Mouse (Mus musculus): Measurements from ENCODE around the gene Lhfpl4.
A peak's percentile ranks its signal among the peaks of the same experiment; 100 is the strongest.

Gene Lhfpl4

GRCm38 (mm10) chr6:113168316-113168975 is 26.7 kb downstream of the Lhfpl4 start:
- no peak for DNase-seq (ENCODE audit: low read depth, low spot score)

GRCm38 (mm10) chr6:113166661-113167251 is 28.4 kb downstream of the Lhfpl4 start:
- DNase-seq (ENCODE audit: low read depth, low spot score) = peak; percentile 20

GRCm38 (mm10) chr6:113163513-113163912 is 31.7 kb downstream of the Lhfpl4 start:
- no peak for DNase-seq (ENCODE audit: low read depth, low spot score)

- no peak for DNase-seq (ENCODE audit: low read depth, low spot score)
Measured at GRCm38 (mm10) chr6:113161982-113162381, 33.2 kb downstream of the Lhfpl4 start.

GRCm38 (mm10) chr6:113160106-113160505 is 35.1 kb downstream of the Lhfpl4 start:
- DNase-seq (ENCODE audit: low read depth, low spot score) = no peak

GRCm38 (mm10) chr6:113156064-113156463 is 39.1 kb downstream of the Lhfpl4 start:
- no peak for DNase-seq (ENCODE audit: low read depth, low spot score)

GRCm38 (mm10) chr6:113154886-113155285 is 40.3 kb downstream of the Lhfpl4 start:
- no peak for DNase-seq (ENCODE audit: low read depth, low spot score)

- DNase-seq (ENCODE audit: low read depth, low spot score) = no peak
Measured at GRCm38 (mm10) chr6:113154071-113154470, 41.1 kb downstream of the Lhfpl4 start.

- DNase-seq (ENCODE audit: low read depth, low spot score) = no peak
Measured at GRCm38 (mm10) chr6:113145249-113145648, 49.9 kb downstream of the Lhfpl4 start.

GRCm38 (mm10) chr6:113144764-113145163 is 50.4 kb downstream of the Lhfpl4 start:
- no peak for DNase-seq (ENCODE audit: low read depth, low spot score)

- no peak for DNase-seq (ENCODE audit: low read depth, low spot score)
Measured at GRCm38 (mm10) chr6:113141389-113142094, 53.6 kb downstream of the Lhfpl4 start.

GRCm38 (mm10) chr6:113133360-113133759 is 61.8 kb downstream of the Lhfpl4 start:
- DNase-seq (ENCODE audit: low read depth, low spot score) = no peak

GRCm38 (mm10) chr6:113120806-113121205 is 74.4 kb downstream of the Lhfpl4 start:
- no peak for DNase-seq (ENCODE audit: low read depth, low spot score)

Data from mesoderm, embryonic 11.5 days (tissue).